Comparison of ENCODE assay signal across 11 mouse cellular contexts in the genomic region with DNA sequence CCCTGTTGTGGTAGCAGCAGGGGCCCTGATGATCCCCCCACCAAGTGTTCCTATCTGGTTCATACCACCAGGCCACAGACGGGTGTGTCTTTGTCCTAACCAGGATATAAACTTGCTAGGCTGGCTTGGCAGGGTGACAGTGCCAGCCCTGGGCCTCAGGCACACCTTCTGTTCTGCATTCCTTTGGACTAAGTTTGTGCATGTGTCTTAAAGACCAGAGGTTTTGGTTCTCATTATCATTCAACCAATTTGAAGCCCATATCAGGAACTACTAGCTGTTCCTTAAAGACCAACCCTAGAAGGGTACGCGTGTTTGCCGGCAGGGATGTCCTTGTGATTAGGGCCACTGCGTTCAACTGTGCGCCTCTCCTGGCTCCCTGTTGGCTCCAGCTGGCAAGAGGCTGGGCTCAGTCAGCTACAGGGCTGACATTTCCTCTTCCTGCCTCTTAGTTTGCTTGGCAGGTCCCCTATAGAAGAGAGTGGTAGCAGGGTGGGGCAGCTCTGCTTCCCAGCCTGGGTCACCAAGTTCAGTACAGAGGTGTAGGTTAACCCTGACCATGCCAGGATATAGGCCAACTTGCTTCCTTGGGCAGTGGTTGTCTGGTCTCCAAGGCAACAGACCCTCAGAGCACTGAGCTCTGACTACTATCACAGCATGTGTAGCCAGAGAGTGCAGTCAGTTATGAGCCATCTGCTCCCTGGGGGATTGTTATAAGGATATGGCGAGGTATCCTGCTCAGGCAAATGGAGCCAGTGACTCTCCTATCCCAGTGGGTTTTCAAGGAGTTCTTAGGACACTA. TPM values are rescaled to one million over a fixed set of nuclear protein-coding genes. Genes with fewer than 3 reads are reported as not detected.
DNase-seq lines count a peak whose midpoint lies in the region; ATAC-seq and TF ChIP-seq lines count a peak whose summit lies in the region.
"Had no signal": no experiment of that assay in that cellular context is flagged by ENCODE, and none has a peak within 500 bp of the region (broad histone marks: within the 10 kb centered on the region; RNA-seq: fewer than 3 reads in every experiment).

No protein-coding gene starts in this region.

- TF ChIP-seq EP300 in lung, postnatal 0 days (IDR thresholded peaks at IDR 0.05) = peak; percentile 73

- no peak overlapping the region for H3K4me2 ChIP-seq in lung, postnatal 0 days (replicated peaks; ENCODE audit: low read depth, low read length)
- H3K4me2 ChIP-seq: neural tube, embryonic 12.5 days had no signal

- no peak overlapping the region for H3K9ac ChIP-seq in lung, postnatal 0 days (replicated peaks; ENCODE audit: low read depth)
- H3K9ac ChIP-seq: neural tube, embryonic 12.5 days had no signal

- peaks cover 31% of the 10 kb centered on the region; the same call in 1 of the 2 replicates for H3K36me3 ChIP-seq in lung, postnatal 0 days (ENCODE audit: insufficient read depth, low read length)
- peaks cover 44% of the 10 kb centered on the region for H3K36me3 ChIP-seq in hindbrain, embryonic 10.5 days

- peak overlapping the region; percentile 92 for H3K27ac ChIP-seq in layer of hippocampus, adult 2 months
- H3K27ac ChIP-seq in lung, postnatal 0 days (ENCODE audit: low read length) = peak overlapping the region; percentile 88
- no peak overlapping the region for H3K27ac ChIP-seq in hindbrain, embryonic 10.5 days
- H3K27ac ChIP-seq: neural tube, embryonic 12.5 days had no signal

- peak in 1 of 2 experiments; percentile 52 for DNase-seq in layer of hippocampus, adult 2 months (ENCODE audit: low spot score in 2 of 2)
- no peak for DNase-seq in layer of hippocampus, adult 11-12 months (ENCODE audit: low spot score)
- DNase-seq in cerebellum, adult 9-10 months = peak; percentile 71
- peak; percentile 57 for DNase-seq in kidney, adult 18-20 months
- DNase-seq in lung, postnatal 0 days (ENCODE audit: low spot score) = peak; percentile 85
- DNase-seq in retina, embryonic 14.5 days (ENCODE audit: low spot score) = no peak
- no peak for DNase-seq in left cerebral cortex, adult 11 months (ENCODE audit: low spot score)
- no peak for DNase-seq in hindbrain, embryonic 10.5 days (ENCODE audit: low spot score)

- peak; percentile 84 for ATAC-seq in lung, postnatal 0 days
- ATAC-seq: Patski had no signal

- no peak for TF ChIP-seq CTCF in layer of hippocampus, adult 2 months (conservative IDR thresholded peaks at IDR 0.05)
- TF ChIP-seq CTCF in lung, postnatal 0 days (IDR thresholded peaks at IDR 0.05) = no peak

- H3K9me3 ChIP-seq in lung, postnatal 0 days (ENCODE audit: low read length) = no peaks in the 10 kb centered on the region
- H3K9me3 ChIP-seq in hindbrain, embryonic 10.5 days = no peaks in the 10 kb centered on the region
- H3K9me3 ChIP-seq: neural tube, embryonic 12.5 days had no signal

- H3K4me3 ChIP-seq in layer of hippocampus, adult 2 months = no peak overlapping the region
- H3K4me3 ChIP-seq in lung, postnatal 0 days (ENCODE audit: low read depth, low read length) = no peak overlapping the region
- no peak overlapping the region for H3K4me3 ChIP-seq in hindbrain, embryonic 10.5 days
- H3K4me3 ChIP-seq: neural tube, embryonic 12.5 days had no signal

- WGBS in lung, postnatal 0 days = 17% methylated on average over 7 of the region's 7 CpGs
- 62% methylated on average over 7 of the region's 7 CpGs for WGBS in hindbrain, embryonic 10.5 days

- peaks cover 33% of the 10 kb centered on the region for H3K27me3 ChIP-seq in lung, postnatal 0 days (replicated peaks; ENCODE audit: insufficient read depth, low read length)
- H3K27me3 ChIP-seq in hindbrain, embryonic 10.5 days (ENCODE audit: insufficient read depth, poor library complexity, severe bottlenecking) = peaks cover 51% of the 10 kb centered on the region
- H3K27me3 ChIP-seq: Patski had no signal

- peaks cover 19% of the 10 kb centered on the region for H3K4me1 ChIP-seq in lung, postnatal 0 days (ENCODE audit: insufficient read depth, low read depth, low read length)
- H3K4me1 ChIP-seq in hindbrain, embryonic 10.5 days (replicated peaks) = peaks cover 22% of the 10 kb centered on the region

RNA-seq across cellular contexts. Expression of gene Tmem210, which starts 0.9 kb away (rescaled TPM):
- not detected for total RNA-seq in layer of hippocampus, adult 2 months (2021)
- polyA plus RNA-seq in lung, postnatal 0 days (2015; fragmentation: Nextera tagmentation; extraction: Ambion mirVana) = not detected in 2 replicates
- polyA plus RNA-seq in hindbrain, embryonic 10.5 days (2016; fragmentation: Nextera tagmentation; extraction: Ambion mirVana) = not detected in 2 replicates
- polyA plus RNA-seq: large intestine, adult 2 months; neural tube, embryonic 12.5 days; Patski had no signal

RNA-seq across cellular contexts. Expression of gene Lrrc26, which starts 2.7 kb away (rescaled TPM):
- not detected for total RNA-seq in layer of hippocampus, adult 2 months (2021)
- polyA plus RNA-seq in lung, postnatal 0 days (2015; fragmentation: Nextera tagmentation; extraction: Ambion mirVana) = 42.2 and 46.5 TPM in 2 replicates
- polyA plus RNA-seq in hindbrain, embryonic 10.5 days (2016; fragmentation: Nextera tagmentation; extraction: Ambion mirVana) = not detected in 2 replicates
- polyA plus RNA-seq: neural tube, embryonic 12.5 days; Patski had no signal

RNA-seq across cellular contexts. Expression of gene Anapc2, which starts 14.8 kb away (rescaled TPM):
- total RNA-seq in layer of hippocampus, adult 2 months (2021) = 10 to 100 TPM; 84.6 to 84.7 TPM
- 88.4 and 89.0 TPM in 2 replicates for polyA plus RNA-seq in lung, postnatal 0 days (2015; fragmentation: Nextera tagmentation; extraction: Ambion mirVana)
- 150 and 156 TPM in 2 replicates for polyA plus RNA-seq in hindbrain, embryonic 10.5 days (2016; fragmentation: Nextera tagmentation; extraction: Ambion mirVana)

RNA-seq across cellular contexts. Expression of gene Ssna1, which starts 14.8 kb away (rescaled TPM):
- 10 to 100 TPM; 64.5 to 69.3 TPM for total RNA-seq in layer of hippocampus, adult 2 months (2021)
- polyA plus RNA-seq in lung, postnatal 0 days (2015; fragmentation: Nextera tagmentation; extraction: Ambion mirVana) = 146 and 173 TPM in 2 replicates
- 248 and 259 TPM in 2 replicates for polyA plus RNA-seq in hindbrain, embryonic 10.5 days (2016; fragmentation: Nextera tagmentation; extraction: Ambion mirVana)

RNA-seq across cellular contexts. Expression of gene Tprn, which starts 24.6 kb away (rescaled TPM):
- 10 to 100 TPM; 21.5 to 23.8 TPM for total RNA-seq in layer of hippocampus, adult 2 months (2021)
- 7.2 and 7.4 TPM in 2 replicates for polyA plus RNA-seq in lung, postnatal 0 days (2015; fragmentation: Nextera tagmentation; extraction: Ambion mirVana)
- 8.1 and 9.5 TPM in 2 replicates for polyA plus RNA-seq in hindbrain, embryonic 10.5 days (2016; fragmentation: Nextera tagmentation; extraction: Ambion mirVana)

Comparison
In these comparisons a context has a peak if more than half of its experiments do, and no peak if none do; other contexts are left out.
1. DNase-seq: peak in cerebellum, adult 9-10 months (single experiment), kidney, adult 18-20 months (single experiment) and lung, postnatal 0 days (single experiment); none in layer of hippocampus, adult 11-12 months (single experiment), retina, embryonic 14.5 days (single experiment), left cerebral cortex, adult 11 months (single experiment) and hindbrain, embryonic 10.5 days (single experiment).
2. RNA of gene Lrrc26, which starts 2.7 kb away (polyA plus RNA-seq): 42.2 to 46.5 TPM in lung, postnatal 0 days; not detected in hindbrain, embryonic 10.5 days; every median in the first group is over 10 times any median in the second.